Mouse (Mus musculus): Measurements from ENCODE around the gene Sh2d1b2.
"Not testable (repeated sequence)": the region's sequence is repeated elsewhere in the genome, so short reads cannot be mapped to it uniquely, and the experiment has no call there.

The Sh2d1b2 gene

GRCm38 (mm10) chr1:170232688-170233087, at the start of gene Sh2d1b2:
Gene Sh2d1b2, plus strand, starts transcription at chr1:170232749.
- DNase-seq = not testable (repeated sequence)

GRCm38 (mm10) chr1:170185137-170185536, 47.4 kb upstream of the Sh2d1b2 start:
- DNase-seq = no peak

DNA sequence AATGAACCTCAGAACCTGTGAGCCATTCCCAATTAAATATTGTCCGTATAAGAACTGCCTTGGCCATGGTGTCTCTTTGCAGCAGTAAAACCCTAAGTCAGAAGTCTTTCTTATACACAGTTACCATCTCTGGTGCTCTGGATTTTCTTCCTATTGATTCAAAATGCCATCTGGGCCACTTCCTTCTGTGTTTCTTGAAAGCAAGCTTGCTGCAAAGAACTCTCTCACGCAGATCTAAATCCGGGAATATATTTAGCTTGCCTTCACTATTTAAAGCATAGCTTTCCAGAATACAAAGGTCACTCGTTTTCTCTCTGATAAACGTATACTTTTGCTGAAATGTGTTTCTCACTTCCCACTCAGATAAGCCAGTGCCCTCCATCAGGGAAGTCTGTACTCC, 46.0 kb upstream of the Sh2d1b2 start:
- DNase-seq = no peak

GRCm38 (mm10) chr1:170188601-170189000, 43.9 kb upstream of the Sh2d1b2 start:
- DNase-seq = no peak

GRCm38 (mm10) chr1:170190225-170190624, 42.3 kb upstream of the Sh2d1b2 start:
- DNase-seq = no peak

DNA sequence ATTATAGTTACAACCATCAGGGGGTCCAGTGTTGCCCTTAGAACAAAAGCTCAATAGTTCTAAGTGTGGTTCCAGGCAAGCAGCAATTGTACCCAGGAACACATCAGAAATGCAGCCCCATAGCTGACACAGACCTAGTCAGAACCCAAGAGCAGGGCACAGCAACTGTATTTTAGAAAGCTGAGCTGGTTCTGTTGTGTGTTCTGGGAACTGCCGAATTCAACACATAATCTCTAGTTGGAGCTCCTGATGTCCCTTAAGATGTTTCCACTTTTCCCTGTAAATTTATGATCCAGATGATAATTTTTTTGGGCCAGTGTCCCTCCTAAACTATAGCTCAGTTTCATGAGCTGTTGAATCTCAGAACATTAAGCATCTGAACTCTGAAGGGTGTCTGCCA, 40.6 kb upstream of the Sh2d1b2 start:
- no peak for DNase-seq

- no peak for DNase-seq
These were observed 36.3 kb upstream of the Sh2d1b2 start for GRCm38 (mm10) chr1:170196211-170196610.

GRCm38 (mm10) chr1:170200379-170200778, 32.2 kb upstream of the Sh2d1b2 start:
- peak; percentile 45 for DNase-seq

- no peak for DNase-seq
These were observed 26.2 kb upstream of the Sh2d1b2 start for GRCm38 (mm10) chr1:170206395-170206794.

DNA sequence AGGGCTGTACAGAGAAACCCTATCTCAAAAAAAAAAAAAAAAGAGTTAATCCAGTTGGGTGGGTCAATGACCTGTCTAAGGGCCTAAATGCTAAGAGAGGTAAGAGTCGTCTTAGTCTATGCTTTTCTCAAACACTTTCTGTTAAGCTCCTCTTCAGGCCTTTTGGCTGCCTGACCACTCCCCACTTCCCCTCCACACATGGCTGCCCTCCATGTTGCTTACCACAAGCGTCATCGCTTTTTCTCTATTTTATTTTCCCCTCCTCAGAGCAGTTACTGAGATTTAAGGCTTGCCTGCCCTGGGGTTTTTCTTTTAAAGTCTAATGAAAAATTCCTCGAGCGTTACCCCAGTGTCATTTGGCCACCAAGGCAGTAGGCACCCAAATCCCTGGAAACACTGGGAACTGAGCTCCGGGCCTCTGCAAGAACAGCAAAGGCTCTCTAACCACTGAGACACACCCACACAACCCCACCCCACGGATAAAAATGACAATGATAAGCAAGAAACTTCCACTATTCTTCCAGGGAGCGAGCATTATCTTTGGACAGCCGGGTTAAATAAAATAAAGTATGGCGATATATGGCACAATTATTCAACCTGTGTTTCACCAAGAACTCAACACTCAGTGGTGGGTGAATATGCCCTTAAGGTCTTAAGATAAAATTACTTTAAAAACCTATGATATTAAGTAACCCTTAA, 19.2 kb upstream of the Sh2d1b2 start:
- no peak for DNase-seq

DNA sequence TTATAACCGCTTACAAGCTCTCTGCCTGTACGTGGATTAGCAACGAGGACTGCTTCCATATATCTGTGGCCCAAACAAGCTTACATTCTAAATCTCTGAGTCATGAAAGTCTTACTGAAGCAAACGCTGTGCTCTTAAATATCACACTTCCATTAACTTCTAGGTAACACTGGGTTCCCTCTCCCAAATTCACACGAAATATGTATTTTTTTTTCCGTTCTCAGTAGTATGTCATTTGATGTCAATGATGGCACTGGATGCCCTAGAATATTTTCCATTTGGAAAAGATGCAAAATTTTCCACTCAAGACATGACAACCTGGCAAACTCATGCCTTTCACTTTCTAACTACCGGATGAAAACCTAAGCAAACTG, 18.2 kb upstream of the Sh2d1b2 start:
- no peak for DNase-seq

- DNase-seq = peak; percentile 85
These were observed 17.6 kb upstream of the Sh2d1b2 start, which contains the start of gene Uhmk1 for GRCm38 (mm10) chr1:170214757-170215522. Gene Uhmk1, minus strand, starts transcription at chr1:170215397.

DNA sequence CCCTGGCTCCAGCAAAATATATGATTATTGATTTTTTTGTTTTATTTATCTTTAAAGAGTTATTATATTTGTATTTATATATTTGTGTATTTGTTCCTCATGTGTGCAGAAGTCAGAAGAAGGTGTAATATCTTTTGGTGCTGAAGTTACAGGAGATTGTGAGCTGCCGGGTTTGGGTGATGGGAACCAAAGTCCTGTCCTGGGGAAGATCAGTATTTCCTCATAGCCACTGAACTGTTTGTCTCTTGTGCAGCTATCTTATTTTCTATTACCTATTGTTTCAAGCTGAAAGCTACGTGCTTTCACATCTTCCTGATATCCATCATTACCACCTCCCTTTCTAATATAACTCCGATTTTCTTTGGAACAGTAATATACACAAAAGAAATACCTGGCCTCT, 17.0 kb upstream of the Sh2d1b2 start:
- DNase-seq = no peak

DNA sequence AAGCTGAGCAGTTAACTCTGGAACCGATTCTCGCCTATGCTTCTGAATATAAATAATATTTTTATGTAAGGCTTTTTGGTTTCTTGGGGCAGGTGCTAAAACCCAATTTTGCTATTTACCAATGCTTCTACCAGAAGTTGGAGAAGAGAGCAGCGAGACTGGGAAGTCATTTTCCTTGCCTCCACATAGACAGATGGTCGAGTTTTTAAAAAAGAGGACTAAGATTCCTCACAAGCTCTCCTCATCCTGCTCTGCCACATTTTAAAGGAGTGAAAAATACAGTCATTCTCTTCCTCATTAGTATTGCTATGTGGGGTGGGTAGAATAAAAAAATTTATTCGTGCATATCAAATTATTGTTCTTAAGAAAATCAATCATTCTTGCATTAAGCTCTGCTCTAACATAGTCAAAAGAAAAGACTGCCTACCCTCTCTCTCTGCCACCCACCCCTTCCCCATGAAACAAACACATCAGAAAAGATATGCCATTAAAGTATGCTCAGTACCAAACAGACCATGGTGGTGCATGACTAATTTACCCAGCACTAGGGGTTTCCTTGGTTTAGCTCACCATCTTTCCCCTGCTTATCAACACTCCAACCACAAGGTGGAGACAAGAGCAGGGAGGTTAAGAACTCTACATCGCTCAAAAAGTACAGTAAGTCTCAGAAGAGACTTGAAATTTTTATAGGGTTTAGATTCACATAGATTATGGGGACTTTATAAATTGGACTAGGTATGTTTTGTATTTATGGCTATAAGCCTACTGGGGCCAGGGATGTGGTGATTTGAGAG, 14.3 kb upstream of the Sh2d1b2 start:
- DNase-seq = no peak

DNA sequence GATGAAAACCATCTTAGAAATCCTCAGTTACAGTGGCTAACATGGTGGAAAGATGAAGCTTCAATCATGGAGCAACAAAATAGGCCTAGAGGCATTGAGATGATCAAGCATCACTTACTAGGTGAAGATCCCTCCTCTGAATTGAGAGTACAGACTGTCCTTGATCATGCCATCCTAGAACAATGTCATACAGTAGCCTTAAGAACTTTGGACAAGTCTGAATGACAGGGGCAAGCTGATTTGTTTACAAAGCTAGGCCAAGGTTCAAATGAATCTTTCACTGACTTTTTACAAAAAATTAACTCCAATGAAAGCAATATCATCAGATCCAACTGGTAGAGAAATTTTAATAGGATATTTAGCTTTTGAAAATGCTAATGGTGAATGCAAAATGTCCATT, 12.2 kb upstream of the Sh2d1b2 start:
- no peak for DNase-seq

DNA sequence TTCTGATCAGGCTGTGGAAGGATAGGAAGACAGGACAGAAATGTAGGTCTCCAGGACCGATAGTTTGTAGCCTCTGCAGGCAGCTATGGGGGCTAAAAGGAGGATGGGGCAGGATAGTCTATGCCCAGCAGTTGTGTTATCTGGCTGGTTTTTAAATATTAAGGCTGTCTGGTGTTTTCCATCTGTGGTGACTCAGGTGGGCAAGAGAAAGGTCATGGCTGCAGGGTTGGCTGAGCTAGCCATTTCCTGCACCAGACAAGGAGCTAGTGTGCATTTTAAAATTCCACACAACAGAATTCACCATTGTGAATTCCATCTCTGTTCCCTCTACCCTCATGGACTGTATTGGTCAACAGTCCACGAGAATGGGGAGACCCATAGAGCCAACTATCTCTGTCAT, 9.3 kb upstream of the Sh2d1b2 start:
- DNase-seq = no peak

DNA sequence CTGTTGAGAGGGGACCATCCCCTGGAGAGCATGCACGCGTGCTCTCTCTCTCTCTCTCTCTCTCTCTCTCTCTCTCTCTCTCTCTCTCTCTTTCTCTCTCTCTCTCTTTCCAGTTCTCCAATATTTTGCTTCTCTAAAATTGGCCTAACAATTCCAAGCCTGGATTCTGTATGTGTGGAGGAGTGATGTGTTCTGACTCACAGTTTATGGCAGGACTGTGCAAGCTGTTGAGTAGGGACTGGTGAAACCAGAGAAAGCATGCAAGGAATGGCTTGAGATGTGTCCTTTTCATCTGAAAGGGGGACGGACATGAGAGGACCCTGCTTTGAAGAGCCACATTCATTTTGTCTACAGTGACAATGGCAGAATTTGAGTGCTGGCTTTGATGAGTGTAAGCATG, 12.5 kb downstream of the Sh2d1b2 start:
- no peak for DNase-seq

DNA sequence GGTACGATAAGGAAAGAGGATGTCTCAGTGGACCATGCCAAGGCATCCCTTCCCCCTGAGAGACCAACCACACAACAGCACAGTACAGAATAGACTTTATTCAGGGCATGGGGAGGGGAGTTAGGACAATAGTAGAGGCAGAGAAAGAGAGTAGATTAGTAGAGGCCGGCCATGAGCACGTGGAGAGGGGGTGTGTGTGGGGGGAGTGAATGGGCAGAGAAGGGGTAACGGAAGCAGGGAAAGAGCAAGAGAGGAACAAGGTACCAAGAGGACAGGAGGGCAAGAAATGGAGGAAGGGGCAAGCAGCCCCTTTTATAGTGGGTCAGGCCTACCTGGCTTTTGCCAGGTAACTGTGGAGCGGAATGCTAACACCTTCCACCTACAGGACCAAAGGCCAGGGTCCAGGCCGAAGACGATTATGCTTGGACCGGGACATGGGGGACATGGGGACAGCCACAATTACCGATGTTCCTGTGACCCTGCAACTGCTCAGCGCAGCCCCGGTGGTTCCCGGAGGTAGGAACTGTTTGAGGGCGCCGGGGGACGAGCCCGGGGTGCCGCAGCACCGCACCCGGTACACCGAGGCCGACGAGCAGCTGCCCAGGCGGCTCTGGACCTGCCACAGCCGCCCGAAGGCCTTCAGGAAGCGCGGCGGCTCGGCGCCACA, 22.5 kb downstream of the Sh2d1b2 start:
- no peak for DNase-seq

- peak; percentile 77 for DNase-seq
These were observed 23.0 kb downstream of the Sh2d1b2 start for GRCm38 (mm10) chr1:170255560-170255910.

DNA sequence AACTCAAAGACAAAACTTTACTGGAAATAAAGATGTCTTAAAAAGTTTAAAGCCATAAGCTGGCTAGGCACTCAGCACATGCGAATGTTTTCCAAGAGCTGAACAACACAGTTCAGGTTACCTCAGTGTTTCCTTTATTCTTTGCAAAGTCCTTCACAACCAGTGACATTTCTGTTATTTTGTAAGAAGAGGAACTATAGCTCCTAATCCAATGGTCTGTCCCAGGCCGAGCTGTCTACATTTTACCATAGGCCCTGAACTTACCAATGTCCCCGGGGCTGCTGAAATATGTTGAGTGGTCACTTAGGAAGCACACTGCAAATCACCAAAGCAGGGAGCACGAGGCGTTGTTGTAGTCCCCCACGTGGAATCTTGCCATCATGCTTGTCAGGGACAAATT, 37.7 kb downstream of the Sh2d1b2 start:
- no peak for DNase-seq

DNA sequence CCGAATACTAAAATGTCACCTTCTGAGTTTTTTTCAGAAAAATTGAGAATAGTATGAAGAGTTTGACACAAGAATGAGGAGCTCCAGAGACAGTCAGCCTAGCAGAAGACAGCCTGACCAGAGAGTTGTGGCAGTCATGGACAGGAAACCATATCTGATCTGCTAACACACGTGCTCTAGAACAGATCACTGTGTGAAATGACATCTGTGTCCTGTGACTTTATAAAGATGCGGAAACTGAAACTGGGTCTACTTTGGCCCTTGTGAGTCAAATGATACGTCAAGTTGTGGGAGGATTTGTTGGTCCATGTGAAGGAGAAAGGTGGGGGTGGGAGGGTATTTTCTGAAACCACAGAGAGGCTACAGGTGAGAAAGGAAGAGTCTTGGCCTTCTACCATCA, 38.1 kb downstream of the Sh2d1b2 start:
- no peak for DNase-seq

DNA sequence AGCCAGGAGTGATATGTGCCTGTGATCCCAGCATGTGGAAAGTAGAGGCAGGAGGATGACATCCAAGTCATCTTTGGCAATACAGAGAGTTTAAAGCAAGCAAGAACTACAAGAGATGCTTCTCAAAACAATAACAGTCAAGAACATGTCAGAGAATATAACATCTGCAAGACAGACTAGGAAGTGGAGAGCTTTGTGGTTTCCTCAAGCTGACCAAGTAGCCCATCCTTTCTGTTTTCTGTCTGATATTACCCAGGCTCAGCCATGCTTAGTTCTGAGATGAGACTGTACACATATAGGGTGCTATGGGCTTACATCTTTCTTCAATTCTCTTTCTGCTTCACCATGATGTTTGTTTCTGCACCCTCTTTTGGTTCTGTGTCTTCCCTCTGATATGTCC, 40.7 kb downstream of the Sh2d1b2 start:
- no peak for DNase-seq

DNA sequence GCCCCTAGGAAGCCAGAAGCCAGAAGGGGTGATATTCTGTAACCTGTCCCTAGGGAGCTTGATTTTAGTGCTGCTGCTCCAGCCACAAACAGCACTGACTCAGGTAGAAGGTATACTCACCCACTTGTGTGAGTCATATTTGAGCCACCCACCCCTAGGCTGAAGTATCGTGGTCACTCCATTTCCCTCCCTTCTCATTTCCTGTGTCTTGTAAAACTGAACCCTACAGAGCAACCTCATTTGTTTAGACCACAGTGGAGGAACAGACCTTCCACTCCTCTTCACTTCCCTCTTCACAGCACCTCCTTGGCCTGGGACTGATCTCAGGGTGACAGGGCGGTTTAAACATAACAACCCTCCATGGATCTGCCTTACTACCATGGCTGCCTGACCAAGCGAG, 44.5 kb downstream of the Sh2d1b2 start, which contains the start of gene Sh2d1b1:
Gene Sh2d1b1 (plus strand): TSS at position 305 of the 400 bp plus-strand sequence.
- DNase-seq = no peak

Measured in right cerebral cortex, postnatal 4 days (tissue).